ENCODE assay signal across 13 mouse cellular contexts in the genomic region with DNA sequence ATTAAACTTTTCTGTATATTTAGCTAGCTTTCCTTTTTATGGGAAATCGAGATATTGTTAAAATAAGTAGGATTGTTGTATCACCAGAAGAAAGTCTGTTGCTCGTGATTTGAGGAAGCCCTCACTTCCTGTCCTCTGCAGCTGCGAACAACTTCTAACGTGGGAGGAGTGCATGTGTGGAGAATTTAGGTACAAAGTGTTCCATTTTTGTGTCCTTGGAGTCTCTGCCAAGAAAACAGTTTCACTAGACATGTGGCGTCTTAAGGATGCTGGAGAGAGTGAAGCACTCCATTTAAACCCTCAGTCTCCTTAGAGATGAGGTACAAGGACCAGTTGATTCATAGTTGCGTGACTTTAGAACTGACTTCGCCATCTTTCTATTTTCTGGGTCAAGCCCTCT.
A peak's percentile ranks its signal among the peaks of the same experiment; 100 is the strongest.
DNase-seq lines count a peak whose midpoint lies in the region; ATAC-seq and TF ChIP-seq lines count a peak whose summit lies in the region.
"Had no signal": no experiment of that assay in that cellular context is flagged by ENCODE, and none has a peak within 500 bp of the region (broad histone marks: within the 10 kb centered on the region; RNA-seq: fewer than 3 reads in every experiment).

No protein-coding gene starts in this region.

- H3K4me2 ChIP-seq in liver, postnatal 0 days (ENCODE audit: low read depth, low read length), result no peak overlapping the region
- H3K4me2 ChIP-seq in liver, embryonic 12.5 days, result no peak overlapping the region
- peak overlapping the region; percentile 44; the same call in 1 of the 2 replicates for H3K4me2 ChIP-seq in CH12.LX (ENCODE audit: insufficient read depth, low read depth, poor library complexity, severe bottlenecking)
- H3K4me2 ChIP-seq in forebrain, embryonic 16.5 days (ENCODE audit: low read length), result no peak overlapping the region
- H3K4me2 ChIP-seq: embryonic facial prominence, embryonic 15.5 days; hindbrain, embryonic 12.5 days had no signal

- no peak for TF ChIP-seq CTCF in gastrocnemius, adult 2 months (IDR thresholded peaks at IDR 0.05)
- TF ChIP-seq CTCF in liver, postnatal 0 days (IDR thresholded peaks at IDR 0.05; ENCODE audit: low read depth), result no peak
- TF ChIP-seq CTCF in CH12.LX (conservative IDR thresholded peaks at IDR 0.05 in 1 of 2, IDR thresholded peaks at IDR 0.05 in 1 of 2; ENCODE audit: low read depth in 2 of 2, low read length in 2 of 2), result no peak
- no peak for TF ChIP-seq CTCF in left cerebral cortex, adult 2 months (IDR thresholded peaks at IDR 0.05)

- no peaks in the 10 kb centered on the region for H3K27me3 ChIP-seq in liver, postnatal 0 days (ENCODE audit: insufficient read depth, low read length)
- no peaks in the 10 kb centered on the region; the same call in 1 of the 2 replicates for H3K27me3 ChIP-seq in liver, embryonic 12.5 days (replicated peaks)
- H3K27me3 ChIP-seq in CH12.LX (replicated peaks), result no peaks in the 10 kb centered on the region
- H3K27me3 ChIP-seq in forebrain, embryonic 16.5 days (replicated peaks; ENCODE audit: control insufficient read depth, insufficient read depth, low read length), result no peaks in the 10 kb centered on the region; the same call in 1 of the 2 replicates
- H3K27me3 ChIP-seq: embryonic facial prominence, embryonic 15.5 days had no signal

- TF ChIP-seq EP300 in liver, postnatal 0 days (IDR thresholded peaks at IDR 0.05; ENCODE audit: low read depth), result peak; percentile 55; the same call in 1 of the 2 replicates
- no peak for TF ChIP-seq EP300 in CH12.LX (IDR thresholded peaks at IDR 0.05; ENCODE audit: low read length)

- DNase-seq in gastrocnemius, adult 2 months, result no peak
- no peak for DNase-seq in gastrocnemius, adult 8-10 months (ENCODE audit: low spot score in 2 of 2)
- no peak for DNase-seq in liver, postnatal 0 days
- DNase-seq in CH12.LX (ENCODE audit: extremely low read depth), result no peak
- DNase-seq in left cerebral cortex, adult 2 months (ENCODE audit: extremely low spot score in 1 of 2, low spot score in 2 of 2), result peak; percentile 21 to 23
- DNase-seq in adrenal gland, postnatal 25 days, result no peak
- DNase-seq: cerebellum, postnatal 14 days; lung, adult 2 months; midbrain, embryonic 14.5 days had no signal

- 44% methylated on average over 7 of the region's 7 CpGs for WGBS in liver, postnatal 0 days (ENCODE audit: insufficient replicate concordance)
- WGBS in liver, embryonic 12.5 days (ENCODE audit: insufficient replicate concordance), result 40% methylated on average over 7 of the region's 7 CpGs
- WGBS in forebrain, embryonic 16.5 days, result 78% methylated on average over 7 of the region's 7 CpGs

- intact Hi-C loops in gastrocnemius, adult 2 months (cut with DNase I), result no loop called here
- intact Hi-C loops in left cerebral cortex, adult 2 months (cut with DNase I), result no loop called here

- dilution Hi-C loops in CH12.LX (cut with MboI; ENCODE audit: extremely low pct_ligation_motif_present, extremely low pct_unique_long_range_greater_than_20kb, low sequenced_read_pairs), result no loop called here

- H3K36me3 ChIP-seq in liver, postnatal 0 days (replicated peaks; ENCODE audit: insufficient read depth, low read length), result no peaks in the 10 kb centered on the region
- H3K36me3 ChIP-seq in liver, embryonic 12.5 days, result no peaks in the 10 kb centered on the region
- no peaks in the 10 kb centered on the region for H3K36me3 ChIP-seq in CH12.LX (replicated peaks in 1 of 2; ENCODE audit: control insufficient read depth in 1 of 2, insufficient read depth in 1 of 2, low read length in 1 of 2)
- H3K36me3 ChIP-seq in forebrain, embryonic 16.5 days (ENCODE audit: control insufficient read depth, insufficient read depth), result no peaks in the 10 kb centered on the region
- H3K36me3 ChIP-seq: embryonic facial prominence, embryonic 15.5 days; hindbrain, embryonic 12.5 days had no signal

- no peak overlapping the region for H3K4me3 ChIP-seq in gastrocnemius, adult 2 months
- no peak overlapping the region for H3K4me3 ChIP-seq in liver, postnatal 0 days (ENCODE audit: low read depth, low read length)
- H3K4me3 ChIP-seq in liver, embryonic 12.5 days, result no peak overlapping the region
- H3K4me3 ChIP-seq in CH12.LX (replicated peaks in 1 of 3; ENCODE audit: low read depth in 2 of 3, low read length in 2 of 3, poor library complexity in 1 of 3), result no peak overlapping the region
- no peak overlapping the region for H3K4me3 ChIP-seq in left cerebral cortex, adult 2 months
- H3K4me3 ChIP-seq in forebrain, embryonic 16.5 days (replicated peaks; ENCODE audit: low read length), result no peak overlapping the region
- H3K4me3 ChIP-seq: embryonic facial prominence, embryonic 15.5 days; hindbrain, embryonic 12.5 days had no signal

- H3K79me2 ChIP-seq in CH12.LX (replicated peaks; ENCODE audit: control insufficient read depth, extremely low read depth, insufficient read depth, poor library complexity, severe bottlenecking), result no peaks in the 10 kb centered on the region

- no peaks in the 10 kb centered on the region for H3K9me3 ChIP-seq in liver, postnatal 0 days (ENCODE audit: low read length)
- H3K9me3 ChIP-seq in liver, embryonic 12.5 days (replicated peaks), result no peaks in the 10 kb centered on the region
- H3K9me3 ChIP-seq in CH12.LX (replicated peaks; ENCODE audit: low read length), result peaks cover 5% of the 10 kb centered on the region
- H3K9me3 ChIP-seq in forebrain, embryonic 16.5 days (ENCODE audit: control insufficient read depth, low read length), result no peaks in the 10 kb centered on the region
- H3K9me3 ChIP-seq: embryonic facial prominence, embryonic 15.5 days; hindbrain, embryonic 12.5 days had no signal

- no peak for TF ChIP-seq POLR2A in CH12.LX (IDR thresholded peaks at IDR 0.05; ENCODE audit: low read depth, low read length)

- no peak for TF ChIP-seq RAD21 in CH12.LX (IDR thresholded peaks at IDR 0.05; ENCODE audit: low read depth, low read length)

- no peak for ATAC-seq in liver, postnatal 0 days
- ATAC-seq in liver, embryonic 12.5 days, result no peak
- no peak for ATAC-seq in forebrain, embryonic 16.5 days

- H3K9ac ChIP-seq in liver, postnatal 0 days (replicated peaks), result no peak overlapping the region
- H3K9ac ChIP-seq in liver, embryonic 12.5 days, result no peak overlapping the region
- H3K9ac ChIP-seq in CH12.LX (ENCODE audit: insufficient read depth, low read depth), result no peak overlapping the region
- H3K9ac ChIP-seq in forebrain, embryonic 16.5 days (replicated peaks; ENCODE audit: low read depth, low read length), result no peak overlapping the region
- H3K9ac ChIP-seq: embryonic facial prominence, embryonic 15.5 days; hindbrain, embryonic 12.5 days had no signal

- in situ Hi-C loops in CH12.LX (cut with MboI; ENCODE audit: low pct_ligation_motif_present, low pct_unique_long_range_greater_than_20kb, low sequenced_read_pairs), result no loop called here

- peaks cover 2% of the 10 kb centered on the region; the same call in 1 of the 2 replicates for H3K4me1 ChIP-seq in liver, postnatal 0 days (ENCODE audit: insufficient read depth)
- no peaks in the 10 kb centered on the region for H3K4me1 ChIP-seq in liver, embryonic 12.5 days
- peaks cover 0 to 7% of the 10 kb centered on the region in 2 experiments; a peak in 2 of 4 replicates for H3K4me1 ChIP-seq in CH12.LX (ENCODE audit: control insufficient read depth in 1 of 2, insufficient read depth in 2 of 2)
- peaks cover 8% of the 10 kb centered on the region for H3K4me1 ChIP-seq in forebrain, embryonic 16.5 days (replicated peaks; ENCODE audit: control insufficient read depth, insufficient read depth, low read length)
- H3K4me1 ChIP-seq: embryonic facial prominence, embryonic 15.5 days had no signal

- peak overlapping the region; percentile 40 for H3K27ac ChIP-seq in gastrocnemius, adult 2 months
- no peak overlapping the region for H3K27ac ChIP-seq in liver, postnatal 0 days (ENCODE audit: low read depth)
- no peak overlapping the region for H3K27ac ChIP-seq in liver, embryonic 12.5 days
- H3K27ac ChIP-seq in CH12.LX (ENCODE audit: insufficient read depth, low read depth), result no peak overlapping the region
- 0 out of 2 replicates have a peak overlapping the region, but pooled peaks have one; percentile 18 for H3K27ac ChIP-seq in left cerebral cortex, adult 2 months
- no peak overlapping the region for H3K27ac ChIP-seq in forebrain, embryonic 16.5 days (ENCODE audit: low read length)
- H3K27ac ChIP-seq: embryonic facial prominence, embryonic 15.5 days; hindbrain, embryonic 12.5 days had no signal

TF ChIP-seq in CH12.LX, 34 proteins besides CTCF, POLR2A, EP300 and RAD21:
- no peak for TF ChIP-seq MAZ (IDR thresholded peaks at IDR 0.05; ENCODE audit: low read depth, low read length)
- no peak for TF ChIP-seq JUN (IDR thresholded peaks at IDR 0.05; ENCODE audit: insufficient read depth, low read depth, low read length)
- no peak for TF ChIP-seq UBTF (IDR thresholded peaks at IDR 0.05; ENCODE audit: low read depth, low read length)
- TF ChIP-seq MAFK (IDR thresholded peaks at IDR 0.05; ENCODE audit: insufficient replicate concordance, low read length), result no peak

Comparison
In these comparisons a context has a peak if more than half of its experiments do, and no peak if none do; other contexts are left out.
1. DNase-seq: peak in left cerebral cortex, adult 2 months (2 of 2); none in gastrocnemius, adult 2 months (single experiment), gastrocnemius, adult 8-10 months (0 of 2), liver, postnatal 0 days (single experiment), CH12.LX (single experiment) and adrenal gland, postnatal 25 days (single experiment).
2. H3K27ac ChIP-seq: peak in gastrocnemius, adult 2 months (single experiment) and left cerebral cortex, adult 2 months (single experiment); none in liver, postnatal 0 days (single experiment), liver, embryonic 12.5 days (single experiment), CH12.LX (single experiment) and forebrain, embryonic 16.5 days (single experiment).